Mouse (Mus musculus): ENCODE measurements around the gene Ppp4r1. TPM values are rescaled to one million over a fixed set of nuclear protein-coding genes. Genes with fewer than 3 reads are reported as not detected.

Ppp4r1 gene
- total RNA-seq, 2 experiments from 2014 or later: 39.0 to 40.4 TPM

DNA sequence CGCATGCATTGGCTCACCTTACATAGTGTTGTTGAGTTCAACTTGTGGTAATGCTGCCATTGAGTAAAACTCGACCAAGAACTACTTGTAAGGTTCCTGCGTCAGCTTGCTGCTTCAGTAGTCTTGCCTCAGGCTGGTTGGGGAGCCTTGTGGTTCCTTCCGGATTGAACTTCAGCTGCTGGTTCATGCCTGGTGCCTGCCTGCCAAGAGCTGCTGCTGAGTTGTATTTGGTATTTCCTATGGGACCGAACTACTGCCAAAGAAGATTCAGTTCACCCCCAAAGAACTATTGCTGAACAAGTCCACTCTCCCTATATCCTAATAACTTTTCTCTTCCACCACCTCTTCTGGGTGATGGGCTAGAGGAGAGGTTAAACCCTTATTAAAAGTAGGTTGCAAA is 107.1 kb downstream of the Ppp4r1 start:
- DNase-seq (ENCODE audit: low spot score in 2 of 2): no peak

Other genes with a start within 250 kb of the Ppp4r1 start
- gene Tmem232, start 241.8 kb upstream of the Ppp4r1 start, total RNA-seq (2021): 1 to 10 TPM; 1.2 to 1.4 TPM
- 100 to 1,000 TPM; 150 to 156 TPM for gene Vapa, start 169.0 kb upstream of the Ppp4r1 start, total RNA-seq (2021)
- gene Txndc2, start 140.4 kb upstream of the Ppp4r1 start, total RNA-seq (2021): under 1 TPM in 1 of 2 experiments, not detected in 1; 0.36 TPM
- gene Rab31, start 9.8 kb upstream of the Ppp4r1 start, total RNA-seq (2021): 10 to 100 TPM; 64.9 to 72.1 TPM
- 10 to 100 TPM; 43.7 to 45.7 TPM for gene Ralbp1, start 103.2 kb downstream of the Ppp4r1 start, total RNA-seq (2021)
- gene Twsg1, start 168.7 kb downstream of the Ppp4r1 start, total RNA-seq (2021): 10 to 100 TPM; 24.6 to 34.4 TPM